Mouse (Mus musculus): ENCODE data around the gene Ntng2. TPM values are rescaled to one million over a fixed set of nuclear protein-coding genes. Genes with fewer than 3 reads are reported as not detected.

Gene Ntng2
- polyA plus RNA-seq, 1 experiment from 2014 or later = 4.3 TPM

DNA sequence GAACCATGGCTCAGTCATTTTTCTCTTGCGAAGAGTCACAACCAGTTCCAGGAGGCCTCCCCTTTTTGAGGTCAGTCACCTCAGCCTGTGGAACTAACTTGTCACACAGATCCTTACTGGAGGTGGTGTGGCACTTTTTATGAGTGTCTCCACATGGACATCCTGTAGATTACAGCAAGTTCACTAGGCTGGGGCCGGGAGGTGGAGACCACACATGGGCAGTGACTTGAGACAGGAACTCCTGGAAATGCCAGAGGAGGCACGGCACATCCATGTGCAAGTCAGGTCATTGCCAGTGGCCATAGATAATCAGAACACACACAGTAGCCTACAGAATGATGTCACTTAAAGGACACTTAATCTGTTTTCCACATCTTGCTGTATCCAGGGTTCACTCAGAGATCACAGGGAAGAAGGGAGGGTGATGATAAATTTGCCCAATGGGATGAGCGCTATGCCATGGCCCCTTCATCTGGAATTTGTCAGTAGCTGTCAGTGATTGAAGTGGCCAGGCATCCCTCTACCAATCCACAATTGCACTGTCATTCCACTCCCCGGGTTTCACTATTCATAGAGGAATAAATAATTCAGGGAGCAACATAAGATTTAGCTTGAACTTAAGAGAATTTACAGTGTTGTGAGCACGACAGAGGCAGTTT, 69.4 kb downstream of the Ntng2 start:
- Histone ChIP-seq H3K4me1 (ENCODE audit: control insufficient read depth, insufficient read depth, low read length) (no peaks in the 10 kb centered on the region), H3K9ac (ENCODE audit: low read depth, low read length) (no peak overlapping the region), H3K4me3 (ENCODE audit: low read length) (no peak overlapping the region), H3K36me3 (ENCODE audit: control insufficient read depth, insufficient read depth, low read length) (peaks cover 34% of the 10 kb centered on the region), H3K9me3 (ENCODE audit: control insufficient read depth, low read length) (no peaks in the 10 kb centered on the region), H3K4me2 (replicated peaks; ENCODE audit: low read depth, low read length) (no peak overlapping the region), H3K27ac (ENCODE audit: low read depth, low read length) (no peak overlapping the region), H3K27me3 (ENCODE audit: control insufficient read depth, insufficient read depth, low read length) (no peaks in the 10 kb centered on the region)
- WGBS = 65% methylated on average over 6 of the region's 6 CpGs
- no peak for ATAC-seq (ENCODE audit: low FRiP score, low TSS enrichment)

- Histone ChIP-seq H3K36me3 (ENCODE audit: control insufficient read depth, insufficient read depth, low read length) (peaks cover 53% of the 10 kb centered on the region), H3K9me3 (ENCODE audit: control insufficient read depth, low read length) (no peaks in the 10 kb centered on the region), H3K9ac (ENCODE audit: low read depth, low read length) (no peak overlapping the region), H3K27ac (ENCODE audit: low read depth, low read length) (no peak overlapping the region), H3K4me3 (ENCODE audit: low read length) (no peak overlapping the region), H3K4me1 (ENCODE audit: control insufficient read depth, insufficient read depth, low read length) (no peaks in the 10 kb centered on the region), H3K4me2 (replicated peaks; ENCODE audit: low read depth, low read length) (no peak overlapping the region), H3K27me3 (ENCODE audit: control insufficient read depth, insufficient read depth, low read length) (no peaks in the 10 kb centered on the region)
- ATAC-seq (ENCODE audit: low FRiP score, low TSS enrichment) = no peak
- WGBS = 87% methylated on average over 2 of the region's 2 CpGs
Observed at GRCm38 (mm10) chr2:29181111-29181510, 71.7 kb downstream of the Ntng2 start.

DNA sequence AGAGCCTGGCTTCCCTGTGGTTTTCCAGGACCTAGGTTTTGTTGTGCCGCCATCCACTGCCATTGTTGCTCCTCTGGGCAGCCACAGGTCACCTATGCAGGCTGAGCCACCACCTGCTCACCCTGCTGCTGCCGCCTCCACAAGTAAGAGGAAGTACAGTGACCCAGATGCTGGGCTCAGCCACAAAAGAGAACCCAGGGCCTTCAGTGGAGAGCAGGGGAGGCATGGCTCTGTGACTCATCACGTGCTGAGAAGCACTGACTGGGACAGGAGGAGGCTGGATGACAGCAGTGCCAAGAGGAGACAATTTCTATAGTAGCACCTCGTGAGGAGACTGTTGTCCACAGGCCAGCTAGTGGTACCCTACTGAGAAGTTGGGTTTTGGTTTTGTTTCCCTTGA, 73.0 kb downstream of the Ntng2 start:
- Histone ChIP-seq H3K27me3 (ENCODE audit: control insufficient read depth, insufficient read depth, low read length) (no peaks in the 10 kb centered on the region), H3K4me1 (ENCODE audit: control insufficient read depth, insufficient read depth, low read length) (no peaks in the 10 kb centered on the region), H3K9me3 (ENCODE audit: control insufficient read depth, low read length) (no peaks in the 10 kb centered on the region), H3K36me3 (ENCODE audit: control insufficient read depth, insufficient read depth, low read length) (peaks cover 58% of the 10 kb centered on the region), H3K4me2 (replicated peaks; ENCODE audit: low read depth, low read length) (no peak overlapping the region), H3K4me3 (ENCODE audit: low read length) (no peak overlapping the region), H3K27ac (ENCODE audit: low read depth, low read length) (no peak overlapping the region), H3K9ac (ENCODE audit: low read depth, low read length) (no peak overlapping the region)
- no peak for ATAC-seq (ENCODE audit: low FRiP score, low TSS enrichment)
- 89% methylated on average over 4 of the region's 4 CpGs for WGBS

DNA sequence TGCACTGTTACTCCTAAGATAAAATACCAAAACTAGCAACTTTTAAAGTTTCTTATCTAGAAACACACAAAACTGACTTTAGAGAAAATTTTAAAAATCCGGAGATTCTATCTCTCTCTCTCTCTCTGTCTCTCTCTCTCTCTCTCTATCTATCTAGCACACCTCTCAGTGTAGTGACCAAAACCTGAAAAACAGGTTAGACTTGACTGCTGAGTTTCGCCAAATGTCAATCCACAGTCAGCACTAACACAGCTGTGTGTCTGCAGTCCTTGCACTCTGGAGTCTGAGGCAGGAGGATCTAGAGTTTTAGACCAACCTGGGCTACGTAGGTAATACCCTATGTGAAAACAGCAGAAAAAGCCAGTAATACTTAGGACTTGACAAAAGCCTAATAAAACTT, 77.9 kb downstream of the Ntng2 start:
- Histone ChIP-seq H3K36me3 (ENCODE audit: control insufficient read depth, insufficient read depth, low read length) (peaks cover 72% of the 10 kb centered on the region), H3K9ac (ENCODE audit: low read depth, low read length) (no peak overlapping the region), H3K4me3 (ENCODE audit: low read length) (no peak overlapping the region), H3K4me2 (replicated peaks; ENCODE audit: low read depth, low read length) (no peak overlapping the region), H3K27me3 (ENCODE audit: control insufficient read depth, insufficient read depth, low read length) (no peaks in the 10 kb centered on the region), H3K4me1 (ENCODE audit: control insufficient read depth, insufficient read depth, low read length) (no peaks in the 10 kb centered on the region), H3K27ac (ENCODE audit: low read depth, low read length) (no peak overlapping the region), H3K9me3 (ENCODE audit: control insufficient read depth, low read length) (no peaks in the 10 kb centered on the region)
- ATAC-seq (ENCODE audit: low FRiP score, low TSS enrichment) = no peak
- 84% methylated on average over 3 of the region's 3 CpGs for WGBS

DNA sequence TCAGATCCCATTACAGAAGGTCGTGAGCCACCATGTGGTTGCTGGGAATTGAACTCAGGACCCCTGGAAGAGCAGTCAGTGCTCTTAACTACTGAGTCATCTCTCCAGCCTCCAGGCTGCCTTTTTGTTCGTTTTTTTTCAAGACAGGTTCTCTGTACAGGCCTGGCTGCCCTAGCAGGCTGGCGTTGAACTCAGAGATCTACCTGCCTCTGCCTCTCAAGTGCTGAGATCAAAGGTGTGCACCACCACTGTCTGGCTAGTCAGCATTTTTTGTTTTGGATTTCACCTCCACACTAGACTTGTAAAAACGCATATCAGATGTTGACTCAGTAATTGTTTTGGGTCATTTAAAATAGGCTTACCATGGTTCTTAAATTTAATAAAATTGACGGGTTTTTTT, 84.7 kb downstream of the Ntng2 start:
- 94% methylated on average over 5 of the region's 5 CpGs for WGBS
- Histone ChIP-seq H3K4me2 (replicated peaks; ENCODE audit: low read depth, low read length) (no peak overlapping the region), H3K36me3 (ENCODE audit: control insufficient read depth, insufficient read depth, low read length) (peaks cover 58% of the 10 kb centered on the region), H3K9me3 (ENCODE audit: control insufficient read depth, low read length) (no peaks in the 10 kb centered on the region), H3K27me3 (ENCODE audit: control insufficient read depth, insufficient read depth, low read length) (no peaks in the 10 kb centered on the region), H3K4me1 (ENCODE audit: control insufficient read depth, insufficient read depth, low read length) (no peaks in the 10 kb centered on the region), H3K9ac (ENCODE audit: low read depth, low read length) (no peak overlapping the region), H3K4me3 (ENCODE audit: low read length) (no peak overlapping the region), H3K27ac (ENCODE audit: low read depth, low read length) (no peak overlapping the region)
- no peak for ATAC-seq (ENCODE audit: low FRiP score, low TSS enrichment)

DNA sequence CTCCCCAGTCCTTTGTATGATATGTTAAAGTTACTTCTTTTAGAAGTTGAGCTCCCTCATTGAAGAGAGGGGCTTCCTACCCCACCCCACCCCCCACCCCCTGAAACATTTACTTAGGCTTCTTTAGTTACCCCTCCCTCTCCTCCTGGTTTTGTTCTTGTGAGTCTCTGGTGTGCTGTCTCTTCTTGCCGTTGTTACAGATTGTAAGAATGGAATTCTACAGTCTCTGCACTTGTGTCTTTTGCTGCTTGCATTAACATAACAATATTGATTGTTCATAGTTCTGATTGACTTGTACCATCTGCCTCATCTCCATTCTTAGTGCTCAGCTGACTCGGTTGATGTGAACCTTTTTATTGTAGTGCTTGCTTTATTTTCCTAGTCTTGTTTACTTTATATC, 100.9 kb downstream of the Ntng2 start:
- no peak overlapping the region for H3K4me2 ChIP-seq (replicated peaks; ENCODE audit: low read depth, low read length)
- H3K9me3 ChIP-seq (ENCODE audit: control insufficient read depth, low read length) = no peaks in the 10 kb centered on the region
- H3K36me3 ChIP-seq (ENCODE audit: control insufficient read depth, insufficient read depth, low read length) = peaks cover 76% of the 10 kb centered on the region
- no peak overlapping the region for H3K4me3 ChIP-seq (ENCODE audit: low read length)
- H3K27me3 ChIP-seq (ENCODE audit: control insufficient read depth, insufficient read depth, low read length) = no peaks in the 10 kb centered on the region
- ATAC-seq (ENCODE audit: low FRiP score, low TSS enrichment) = no peak
- 90% methylated on average over 2 of the region's 2 CpGs for WGBS
- no peak overlapping the region for H3K9ac ChIP-seq (ENCODE audit: low read depth, low read length)
- H3K4me1 ChIP-seq (ENCODE audit: control insufficient read depth, insufficient read depth, low read length) = no peaks in the 10 kb centered on the region
- no peak overlapping the region for H3K27ac ChIP-seq (ENCODE audit: low read depth, low read length)

Other genes with a start within 250 kb of the Ntng2 start
- 0.37 and 0.51 TPM in 2 replicates for gene Cfap77, start 197.9 kb downstream of the Ntng2 start, polyA plus RNA-seq (2014; fragmentation: Nextera tagmentation; extraction: Ambion mirVana)
- gene Ttf1, start 192.7 kb downstream of the Ntng2 start, polyA plus RNA-seq (2014; fragmentation: Nextera tagmentation; extraction: Ambion mirVana) = 9.4 and 10.9 TPM in 2 replicates
- 10.6 and 18.5 TPM in 2 replicates for gene Setx, start 128.8 kb downstream of the Ntng2 start, polyA plus RNA-seq (2014; fragmentation: Nextera tagmentation; extraction: Ambion mirVana)
- 57.1 and 68.6 TPM in 2 replicates for gene Med27, start 93.8 kb upstream of the Ntng2 start, polyA plus RNA-seq (2014; fragmentation: Nextera tagmentation; extraction: Ambion mirVana)